Mouse (Mus musculus): Measurements from ENCODE around the gene Spsb4.

DNA sequence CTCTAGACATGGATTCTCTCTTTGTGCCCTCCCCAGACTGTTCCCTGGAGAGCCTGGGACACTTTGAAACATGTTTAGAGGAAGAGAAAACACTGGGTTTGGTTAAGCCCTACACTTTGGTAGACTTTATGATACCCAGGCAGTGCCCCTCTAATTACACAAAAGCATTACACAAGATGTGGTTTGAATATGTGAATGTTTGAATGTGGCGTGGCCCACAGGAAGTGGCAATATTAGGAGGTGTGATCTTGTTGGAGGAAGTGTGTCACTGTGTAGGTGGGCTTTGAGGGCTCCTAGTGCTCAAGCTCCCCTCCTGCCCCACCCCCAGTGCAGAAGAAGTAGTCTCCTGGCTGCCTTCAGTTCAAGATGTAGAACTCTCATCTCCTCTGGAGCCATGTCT lies 122.0 kb downstream of the Spsb4 start:
- TF ChIP-seq TAL1 (IDR thresholded peaks at IDR 0.05; ENCODE audit: low read length) = no peak
- no peak for TF ChIP-seq GATA1 (IDR thresholded peaks at IDR 0.05; ENCODE audit: low read length)

Measured in erythroblast, embryonic 14.5 days (primary cell).